Mouse (Mus musculus): ENCODE measurements around the gene Mrpl42. TPM values are rescaled to one million over a fixed set of nuclear protein-coding genes. Genes with fewer than 3 reads are reported as not detected.
"Not testable (repeated sequence)": the region's sequence is repeated elsewhere in the genome, so short reads cannot be mapped to it uniquely, and the experiment has no call there.

Mrpl42 gene
- 138 and 177 TPM in 2 replicates for polyA plus RNA-seq (2012; rRNA removed)

DNA sequence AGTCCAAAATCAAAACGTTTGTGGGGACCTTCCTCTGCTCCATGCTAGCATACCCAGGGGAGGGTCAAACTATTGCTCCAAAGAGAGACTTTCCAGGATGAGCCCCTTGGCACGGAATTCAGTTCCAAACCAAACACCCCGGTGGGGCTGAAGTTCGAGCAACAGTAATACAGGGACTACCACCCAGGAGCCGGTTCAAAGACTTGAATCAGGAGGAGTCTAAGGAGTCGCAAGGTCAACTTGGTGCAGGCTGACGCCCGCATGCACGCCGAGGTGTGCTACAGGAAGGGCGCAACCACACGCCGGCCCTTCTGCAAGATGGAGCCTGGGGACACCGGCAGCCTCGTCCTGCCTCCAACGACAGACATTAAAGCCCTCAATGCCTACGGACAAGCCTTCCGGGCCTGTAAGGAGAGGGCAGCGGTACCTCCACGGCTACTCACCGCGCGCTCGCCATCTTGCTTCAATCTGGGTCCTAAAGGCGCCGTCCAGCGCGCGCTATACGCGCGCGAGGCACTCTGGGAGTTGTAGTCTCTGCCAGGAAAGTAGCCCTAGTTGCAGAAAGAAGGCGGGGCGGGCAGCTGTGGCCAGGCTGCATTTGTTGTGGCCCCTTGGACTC lies at the start of gene Mrpl42:
Mrpl42 (minus strand) TSS at position 478 of the 619 bp plus-strand sequence.
- peak; percentile 95 for DNase-seq (ENCODE audit: low read depth)

DNA sequence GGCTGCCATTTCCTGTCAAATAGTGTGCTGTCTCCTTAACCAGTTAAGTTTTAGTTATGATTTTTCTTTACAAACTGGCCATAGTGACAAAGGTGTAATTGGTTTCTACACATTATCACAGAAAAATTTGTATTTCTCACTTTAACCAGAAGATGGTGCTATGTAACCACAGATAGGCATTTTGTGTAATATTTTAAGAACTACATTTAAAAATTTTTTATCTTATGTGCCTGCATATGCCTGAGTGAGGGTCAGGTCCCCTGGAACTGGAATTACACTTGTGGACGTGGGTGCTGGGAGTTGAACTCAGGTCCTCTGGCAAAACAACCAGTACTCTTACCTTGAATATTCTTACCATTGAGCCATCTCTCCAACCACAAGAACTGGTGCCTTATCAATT lies 48.8 kb upstream of the Mrpl42 start:
- DNase-seq (ENCODE audit: low read depth) = peak; percentile 55
- TF ChIP-seq POLR2A (IDR thresholded peaks at IDR 0.05; ENCODE audit: borderline replicate concordance, extremely low read depth, insufficient read depth, insufficient read length, poor library complexity, severe bottlenecking) (no peak), CTCF (IDR thresholded peaks at IDR 0.05; ENCODE audit: borderline replicate concordance, extremely low read depth, insufficient read depth, insufficient read length) (0 out of 2 replicates have a peak, but pooled peaks have one; percentile 26)

More for the DNA sequence above, at the start of gene Mrpl42:
- peak; percentile 72; the same call in 1 of the 2 replicates for TF ChIP-seq POLR2A (IDR thresholded peaks at IDR 0.05; ENCODE audit: borderline replicate concordance, extremely low read depth, insufficient read depth, insufficient read length, poor library complexity, severe bottlenecking)
- TF ChIP-seq CTCF (IDR thresholded peaks at IDR 0.05; ENCODE audit: borderline replicate concordance, extremely low read depth, insufficient read depth, insufficient read length) = no peak

DNA sequence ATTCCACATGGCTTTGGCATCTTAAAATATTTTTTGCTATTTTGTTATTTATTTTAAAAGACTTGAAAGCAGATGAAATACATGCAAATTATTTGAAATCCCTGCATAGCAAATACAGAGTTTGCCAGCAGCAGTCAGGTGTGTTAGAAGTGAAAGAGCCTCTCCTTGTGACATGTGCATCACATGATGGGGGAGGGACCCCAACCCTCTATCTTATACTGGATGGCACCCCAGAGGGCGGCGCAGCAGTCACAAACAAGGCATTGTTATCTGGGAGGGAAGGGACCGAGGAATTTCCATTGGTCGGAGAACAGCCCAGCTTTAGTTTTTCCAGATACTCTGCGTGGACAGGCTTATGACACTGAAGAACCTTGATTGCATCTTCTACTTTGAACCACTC lies 47.3 kb upstream of the Mrpl42 start:
- DNase-seq (ENCODE audit: low read depth) = not testable (repeated sequence)

DNA sequence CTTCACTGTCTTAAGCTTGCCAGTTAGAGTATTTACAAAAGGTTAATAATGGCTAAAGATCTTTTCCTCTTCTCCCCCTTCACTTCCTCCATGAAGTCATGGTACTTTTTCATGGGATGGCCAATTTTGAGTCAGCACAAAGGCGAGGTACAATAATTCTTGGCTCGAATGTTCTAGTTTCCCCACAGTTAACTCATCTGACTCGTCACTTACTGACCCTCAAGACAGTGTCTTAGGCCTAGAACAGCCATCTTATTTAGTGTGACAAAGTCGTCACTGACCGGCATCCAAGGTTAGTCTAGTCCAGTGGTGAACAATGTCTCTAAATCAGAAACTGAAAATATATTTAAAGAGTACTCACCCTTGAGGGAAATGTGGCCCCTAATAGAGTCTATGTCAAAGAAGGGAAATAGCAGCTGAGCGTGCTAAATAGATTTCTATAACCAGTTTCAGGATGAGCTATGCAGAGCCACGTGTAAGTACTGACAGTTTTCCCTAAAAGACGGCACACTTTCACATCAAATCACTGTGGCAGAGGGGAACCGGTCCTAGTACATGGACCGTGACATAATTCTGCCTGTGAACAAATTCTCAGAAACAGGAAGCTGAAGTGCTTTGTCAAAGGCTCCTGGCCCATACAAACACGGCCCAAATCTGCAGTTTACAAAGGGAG lies 46.5 kb upstream of the Mrpl42 start:
- no peak for DNase-seq (ENCODE audit: low read depth)
- TF ChIP-seq CTCF (IDR thresholded peaks at IDR 0.05; ENCODE audit: borderline replicate concordance, extremely low read depth, insufficient read depth, insufficient read length) (no peak), POLR2A (IDR thresholded peaks at IDR 0.05; ENCODE audit: borderline replicate concordance, extremely low read depth, insufficient read depth, insufficient read length, poor library complexity, severe bottlenecking) (no peak)

DNA sequence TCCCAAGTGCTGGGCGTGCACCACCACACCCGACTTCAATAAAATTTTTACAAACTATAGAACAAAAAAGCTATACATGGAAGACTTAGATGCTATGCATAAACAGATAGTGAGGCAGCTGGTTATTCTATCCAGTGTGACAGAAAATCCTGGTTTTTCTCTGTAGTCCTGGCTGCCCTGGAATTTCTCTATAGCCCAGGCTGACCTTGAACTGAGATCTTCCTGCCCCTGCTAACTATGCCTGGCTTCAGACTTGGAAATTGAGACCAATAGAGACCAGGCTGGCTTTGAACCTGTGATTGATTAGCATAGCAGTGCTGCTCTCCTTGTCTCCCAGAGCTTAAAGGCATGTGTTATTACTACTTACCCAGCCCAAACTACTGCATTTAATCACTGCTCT lies 44.4 kb upstream of the Mrpl42 start:
- DNase-seq (ENCODE audit: low read depth) = no peak
- TF ChIP-seq CTCF (IDR thresholded peaks at IDR 0.05; ENCODE audit: borderline replicate concordance, extremely low read depth, insufficient read depth, insufficient read length) (no peak), POLR2A (IDR thresholded peaks at IDR 0.05; ENCODE audit: borderline replicate concordance, extremely low read depth, insufficient read depth, insufficient read length, poor library complexity, severe bottlenecking) (no peak)

DNA sequence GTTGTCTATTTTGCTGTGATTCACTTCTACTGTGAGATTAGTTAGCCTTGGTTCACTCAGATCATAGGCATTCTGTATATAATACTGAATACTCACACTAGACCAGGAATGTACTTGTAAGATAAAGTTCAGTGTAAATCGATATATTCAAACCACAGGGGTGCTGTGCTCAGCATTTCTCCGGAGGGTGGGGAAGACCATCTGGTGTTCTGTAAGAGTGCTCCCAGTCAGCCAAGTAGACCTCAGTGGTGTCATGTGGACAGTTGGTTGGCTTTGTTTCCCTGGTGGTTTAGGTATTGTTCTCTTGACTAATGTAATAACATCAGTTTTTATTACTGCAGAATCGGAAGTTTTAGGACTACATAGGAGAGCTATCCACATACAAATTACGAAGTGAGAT lies 43.3 kb upstream of the Mrpl42 start:
- TF ChIP-seq POLR2A (IDR thresholded peaks at IDR 0.05; ENCODE audit: borderline replicate concordance, extremely low read depth, insufficient read depth, insufficient read length, poor library complexity, severe bottlenecking) (no peak), CTCF (IDR thresholded peaks at IDR 0.05; ENCODE audit: borderline replicate concordance, extremely low read depth, insufficient read depth, insufficient read length) (no peak)
- DNase-seq (ENCODE audit: low read depth) = peak; percentile 42

DNA sequence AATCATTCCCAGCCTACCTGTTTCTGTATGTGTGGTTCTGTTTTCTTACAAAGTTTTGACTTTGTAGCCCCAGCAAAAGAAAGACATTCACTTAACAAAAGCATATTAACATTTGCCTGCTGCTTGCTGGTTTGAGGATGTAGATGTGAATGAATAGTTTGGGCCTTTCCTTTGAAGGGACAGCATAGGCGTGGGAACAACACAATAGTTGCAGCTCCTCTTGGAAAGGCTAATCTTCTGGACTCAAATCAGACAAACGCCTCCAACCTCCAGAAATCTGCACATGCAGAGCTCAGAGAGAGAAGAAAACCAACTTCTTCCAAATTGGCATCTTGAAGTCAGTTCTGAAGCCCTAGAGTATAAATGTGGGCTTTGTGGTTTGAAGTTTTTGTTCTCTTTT lies 42.9 kb upstream of the Mrpl42 start:
- TF ChIP-seq POLR2A (IDR thresholded peaks at IDR 0.05; ENCODE audit: borderline replicate concordance, extremely low read depth, insufficient read depth, insufficient read length, poor library complexity, severe bottlenecking) (no peak), CTCF (IDR thresholded peaks at IDR 0.05; ENCODE audit: borderline replicate concordance, extremely low read depth, insufficient read depth, insufficient read length) (no peak)

DNA sequence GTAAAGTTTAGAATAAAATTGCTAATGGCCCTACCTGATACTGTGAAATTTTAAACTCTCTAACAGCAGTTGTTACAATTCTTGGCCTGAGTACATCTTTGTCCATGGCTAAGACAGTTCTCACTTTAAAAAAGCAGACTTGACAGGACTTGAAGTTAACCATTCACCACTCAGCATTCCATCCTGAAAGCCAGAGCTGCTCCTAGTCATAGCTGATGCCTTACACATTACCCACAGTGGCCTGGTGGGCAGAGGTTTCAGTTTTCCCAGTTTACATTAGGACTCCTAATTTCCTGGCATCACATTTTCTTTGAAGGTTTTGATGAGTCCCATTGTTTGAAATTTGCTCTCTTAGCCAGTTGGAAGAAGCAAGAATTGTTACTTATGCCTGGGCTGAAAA lies 42.3 kb upstream of the Mrpl42 start:
- no peak for TF ChIP-seq POLR2A (IDR thresholded peaks at IDR 0.05; ENCODE audit: borderline replicate concordance, extremely low read depth, insufficient read depth, insufficient read length, poor library complexity, severe bottlenecking)
- TF ChIP-seq CTCF (IDR thresholded peaks at IDR 0.05; ENCODE audit: borderline replicate concordance, extremely low read depth, insufficient read depth, insufficient read length) = no peak
- DNase-seq (ENCODE audit: low read depth) = no peak

More for the DNA sequence above, 42.9 kb upstream of the Mrpl42 start:
- DNase-seq (ENCODE audit: low read depth) = no peak

DNA sequence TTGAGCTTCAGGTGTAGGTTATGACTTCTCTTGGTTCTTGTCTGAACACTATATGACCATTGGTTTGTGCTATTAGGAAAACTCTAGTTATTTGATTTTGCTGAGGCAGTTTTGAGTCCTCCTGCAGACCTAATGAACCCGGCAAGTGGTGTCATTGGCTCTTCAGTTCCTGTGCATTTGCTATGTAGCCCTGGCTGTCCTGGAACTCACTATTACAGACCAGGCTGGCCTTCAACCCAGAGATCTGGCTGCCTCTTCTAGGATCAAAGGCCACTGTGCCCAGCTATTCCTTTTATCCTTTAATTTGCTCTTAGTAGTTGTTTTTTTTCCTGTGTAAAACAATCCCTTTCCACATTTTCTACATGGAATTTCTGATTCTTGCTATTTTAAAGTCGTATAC lies 41.6 kb upstream of the Mrpl42 start:
- TF ChIP-seq CTCF (IDR thresholded peaks at IDR 0.05; ENCODE audit: borderline replicate concordance, extremely low read depth, insufficient read depth, insufficient read length) = no peak
- TF ChIP-seq POLR2A (IDR thresholded peaks at IDR 0.05; ENCODE audit: borderline replicate concordance, extremely low read depth, insufficient read depth, insufficient read length, poor library complexity, severe bottlenecking) = no peak
- no peak for DNase-seq (ENCODE audit: low read depth)

DNA sequence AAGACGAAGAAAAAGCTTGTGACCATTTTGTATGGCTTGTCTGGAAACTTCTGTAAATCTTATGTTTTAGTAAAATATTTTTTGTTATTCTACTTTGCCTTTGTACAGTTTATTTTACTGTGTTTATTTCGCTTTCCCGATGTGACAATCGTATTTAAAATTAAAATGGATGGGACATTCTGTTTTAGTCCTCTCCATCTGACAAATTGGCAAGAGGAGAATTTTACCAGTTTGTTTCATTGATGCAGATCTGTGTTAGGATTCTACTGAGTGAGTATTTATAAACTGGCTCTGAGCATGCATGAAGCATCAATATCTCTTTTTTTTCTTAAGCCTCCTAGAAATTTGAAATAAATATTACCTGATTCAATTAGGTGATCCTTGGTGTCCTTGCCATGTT lies 41.2 kb upstream of the Mrpl42 start:
- DNase-seq (ENCODE audit: low read depth) = no peak
- TF ChIP-seq CTCF (IDR thresholded peaks at IDR 0.05; ENCODE audit: borderline replicate concordance, extremely low read depth, insufficient read depth, insufficient read length) (no peak), POLR2A (IDR thresholded peaks at IDR 0.05; ENCODE audit: borderline replicate concordance, extremely low read depth, insufficient read depth, insufficient read length, poor library complexity, severe bottlenecking) (no peak)

DNA sequence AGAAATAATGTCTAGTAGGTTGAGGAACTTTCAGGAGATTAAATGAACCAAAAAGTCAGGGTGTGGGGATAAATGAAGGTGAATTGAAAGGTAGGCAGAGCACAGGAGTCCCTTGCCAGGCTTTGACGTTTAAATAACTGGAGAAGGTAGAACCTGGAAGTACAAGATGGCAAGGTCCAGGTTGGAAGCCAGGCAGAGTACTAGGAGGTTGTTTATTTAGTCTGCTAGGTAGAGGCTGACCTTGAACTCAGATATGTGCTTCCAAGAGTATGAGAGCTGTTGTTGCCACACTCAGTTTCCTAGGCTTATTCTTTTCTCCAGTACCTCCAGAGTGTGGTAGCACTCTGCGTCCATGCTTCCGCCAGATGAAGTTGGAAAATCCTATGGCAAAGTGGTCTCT lies 38.1 kb upstream of the Mrpl42 start:
- DNase-seq (ENCODE audit: low read depth) = no peak
- TF ChIP-seq CTCF (IDR thresholded peaks at IDR 0.05; ENCODE audit: borderline replicate concordance, extremely low read depth, insufficient read depth, insufficient read length) (no peak), POLR2A (IDR thresholded peaks at IDR 0.05; ENCODE audit: borderline replicate concordance, extremely low read depth, insufficient read depth, insufficient read length, poor library complexity, severe bottlenecking) (no peak)

DNA sequence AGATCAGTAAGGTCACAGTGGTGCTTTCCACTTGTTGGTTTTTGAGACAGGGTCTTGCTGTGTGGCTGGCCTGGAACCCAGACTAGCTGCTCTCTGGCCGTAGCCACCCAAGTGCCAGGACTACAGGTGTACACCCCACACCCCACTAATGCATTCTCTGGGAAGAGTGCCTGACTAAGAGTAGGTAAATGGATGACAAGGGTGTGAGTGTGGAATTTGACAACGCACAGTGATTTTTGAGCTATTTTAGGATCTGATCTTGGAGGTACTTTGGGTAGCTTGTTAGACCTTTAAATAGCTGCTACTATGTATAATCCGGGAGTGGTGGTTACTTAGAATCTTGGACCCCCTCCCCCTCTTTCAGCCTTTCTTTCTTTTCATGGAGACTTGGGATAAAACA lies 37.5 kb upstream of the Mrpl42 start:
- DNase-seq (ENCODE audit: low read depth) = no peak
- TF ChIP-seq POLR2A (IDR thresholded peaks at IDR 0.05; ENCODE audit: borderline replicate concordance, extremely low read depth, insufficient read depth, insufficient read length, poor library complexity, severe bottlenecking) = no peak
- no peak for TF ChIP-seq CTCF (IDR thresholded peaks at IDR 0.05; ENCODE audit: borderline replicate concordance, extremely low read depth, insufficient read depth, insufficient read length)

All from brain, embryonic 14.5 days (tissue).